Mouse (Mus musculus) MEL (cell line): ENCODE data around the gene Abl1.

Source experiments
- BHLHE40 ChIP-seq: IDR thresholded peaks from 2 replicates; pipeline ENCODE4 v1.6.1; 2012; ENCODE audit warnings: low read depth, mild to moderate bottlenecking, inconsistent platforms, low read length, improper control_type of control experiment, borderline replicate concordance
- CTCF ChIP-seq, 3 experiments: IDR thresholded peaks in 2 of 3; conservative IDR thresholded peaks in 1 of 3; 2 replicates each; pipeline ENCODE4 v1.5.1; 2011 to 2012; ENCODE audit warnings: low read length in 3 of 3, low read depth in 2 of 3, mild to moderate bottlenecking in 2 of 3, improper control_type of control experiment in 1 of 3, inconsistent platforms in 1 of 3, mixed read lengths in 1 of 3, moderate library complexity in 1 of 3; ENCODE audit not compliant: control insufficient read depth in 1 of 3, insufficient read depth in 1 of 3, poor library complexity in 1 of 3, severe bottlenecking in 1 of 3
- E2F4 ChIP-seq: IDR thresholded peaks from 2 replicates; pipeline ENCODE4 v1.6.1; 2011; ENCODE audit warnings: low read depth, low read length, improper control_type of control experiment, borderline replicate concordance
- EP300 ChIP-seq, 2 experiments: IDR thresholded peaks; 2 replicates each; pipeline ENCODE4 v1.6.1; 2011; ENCODE audit warnings: improper control_type of control experiment in 2 of 2, low read length in 2 of 2, low read depth in 1 of 2, mild to moderate bottlenecking in 1 of 2
- ETS1 ChIP-seq: IDR thresholded peaks from 2 replicates; pipeline ENCODE4 v1.6.1; 2012; ENCODE audit warnings: low read depth, mild to moderate bottlenecking, inconsistent platforms, low read length, improper control_type of control experiment, moderate library complexity
- GATA1 ChIP-seq: IDR thresholded peaks from 2 replicates; pipeline ENCODE4 v1.6.1; 2011; ENCODE audit warnings: low read depth, low read length, improper control_type of control experiment
- MXI1 ChIP-seq: IDR thresholded peaks from 2 replicates; pipeline ENCODE4 v1.6.1; 2011; ENCODE audit warnings: mild to moderate bottlenecking, low read depth, low read length, improper control_type of control experiment
- POLR2A ChIP-seq, 2 experiments: IDR thresholded peaks; 2 replicates each; pipeline ENCODE4 v1.6.1; 2011 to 2012; ENCODE audit warnings: low read length in 2 of 2, mild to moderate bottlenecking in 2 of 2, control low read depth in 1 of 2, improper control_type of control experiment in 1 of 2, low read depth in 1 of 2, moderate library complexity in 1 of 2; ENCODE audit not compliant: control insufficient read depth in 1 of 2, insufficient read depth in 1 of 2, poor library complexity in 1 of 2
- POLR2AphosphoS5 ChIP-seq: IDR thresholded peaks from 2 replicates; pipeline ENCODE4 v1.6.1; 2012; ENCODE audit warnings: low read depth, borderline replicate concordance, mild to moderate bottlenecking, inconsistent platforms, low read length, moderate library complexity, mixed read lengths
- SIN3A ChIP-seq: IDR thresholded peaks from 2 replicates; pipeline ENCODE4 v1.6.1; 2012; ENCODE audit warnings: low read length, improper control_type of control experiment, inconsistent platforms
- USF2 ChIP-seq, 2 experiments: IDR thresholded peaks; 2 replicates each; pipeline ENCODE4 v1.6.1; 2011 to 2012; ENCODE audit warnings: improper control_type of control experiment in 2 of 2, low read length in 2 of 2, borderline replicate concordance in 1 of 2, inconsistent platforms in 1 of 2, low read depth in 1 of 2, mild to moderate bottlenecking in 1 of 2; ENCODE audit not compliant: insufficient read depth in 1 of 2
- ZMIZ1 ChIP-seq: IDR thresholded peaks from 2 replicates; pipeline ENCODE4 v1.6.1; 2012; ENCODE audit warnings: low read depth, mild to moderate bottlenecking, inconsistent platforms, low read length, improper control_type of control experiment, moderate library complexity
- ZNF384 ChIP-seq: IDR thresholded peaks from 2 replicates; pipeline ENCODE4 v1.6.1; 2012; ENCODE audit warnings: low read depth, mild to moderate bottlenecking, inconsistent platforms, low read length, improper control_type of control experiment

DNA sequence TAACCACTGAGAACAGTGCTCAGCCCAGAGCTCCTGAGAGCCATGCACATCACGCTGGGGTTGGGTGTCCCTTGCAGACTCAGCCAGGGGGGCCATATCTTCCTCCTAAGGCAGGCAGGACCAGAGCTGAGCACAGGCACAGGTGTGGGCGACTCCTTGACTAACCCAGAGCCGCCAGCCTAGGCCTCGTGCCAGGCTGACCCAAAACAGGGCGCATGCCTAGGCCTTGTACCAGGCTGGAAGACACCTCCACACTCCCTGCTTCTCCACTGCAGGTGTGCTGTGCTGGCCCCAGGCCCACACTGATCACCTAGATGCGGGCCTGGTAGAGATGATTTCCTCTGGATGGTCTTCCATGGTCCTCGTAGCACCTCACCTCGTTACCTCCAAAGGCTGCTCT lies 114.6 kb downstream of the Abl1 start:
- TF ChIP-seq CTCF (IDR thresholded peaks at IDR 0.05 in 2 of 3, conservative IDR thresholded peaks at IDR 0.05 in 1 of 3; ENCODE audit: control insufficient read depth in 1 of 3, insufficient read depth in 1 of 3, low read depth in 2 of 3, low read length in 3 of 3, poor library complexity in 1 of 3, severe bottlenecking in 1 of 3) (no peak), ZMIZ1 (no peak), POLR2A (IDR thresholded peaks at IDR 0.05; ENCODE audit: control insufficient read depth in 1 of 2, insufficient read depth in 1 of 2, low read depth in 1 of 2, low read length in 2 of 2, poor library complexity in 1 of 2) (no peak), MXI1 (no peak), E2F4 (no peak), EP300 (IDR thresholded peaks at IDR 0.05; ENCODE audit: low read depth in 1 of 2, low read length in 2 of 2) (no peak), GATA1 (no peak), POLR2AphosphoS5 (no peak), ETS1 (no peak), SIN3A (no peak), USF2 (IDR thresholded peaks at IDR 0.05; ENCODE audit: borderline replicate concordance in 1 of 2, insufficient read depth in 1 of 2, low read depth in 1 of 2, low read length in 2 of 2) (no peak), ZNF384 (no peak), BHLHE40 (no peak)
